Mouse (Mus musculus) liver, adult 2 months (tissue): ENCODE measurements around the gene Mzt1.

Experiments
- CTCF ChIP-seq: fragments of 200-500 bp; IDR thresholded peaks from 2 replicates; pipeline ENCODE4 v1.5.1; 2011; ENCODE audit warnings: low read depth, low read length, control low read depth
- POLR2A ChIP-seq: fragments of 200-500 bp; IDR thresholded peaks from 2 replicates; pipeline ENCODE4 v1.6.1; 2011; ENCODE audit warnings: low read length, control low read depth; ENCODE audit not compliant: insufficient read depth; ENCODE audit errors: extremely low read depth

DNA sequence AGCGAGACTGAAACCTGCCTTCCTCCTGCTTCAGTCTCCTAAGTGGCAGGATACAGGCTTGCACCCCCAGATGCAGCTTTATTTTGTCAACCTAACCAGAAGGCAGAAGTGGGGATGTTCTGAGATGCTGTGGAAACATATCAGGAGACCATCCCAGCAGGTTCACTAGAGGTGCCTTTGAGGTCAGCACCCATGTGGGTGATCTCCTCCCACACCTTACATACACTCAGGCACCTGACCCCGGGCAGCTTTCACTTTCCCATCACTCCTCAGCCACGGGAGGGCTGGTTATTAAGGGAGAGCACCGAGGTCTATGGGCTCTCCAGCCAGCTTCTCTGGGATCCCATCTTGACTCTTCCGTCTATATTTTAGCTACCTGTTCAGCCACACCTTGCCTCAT, 13.3 kb downstream of the Mzt1 start:
- no peak for TF ChIP-seq CTCF
- TF ChIP-seq POLR2A, result no peak
